Mouse (Mus musculus) lung, adult 2 months (tissue): ENCODE data around the gene Igsf23.

ENCODE experiments used
- CTCF ChIP-seq: fragments of 200-500 bp; IDR thresholded peaks from 2 replicates; pipeline ENCODE4 v1.5.1; 2011; ENCODE audit warnings: mild to moderate bottlenecking, low read length, control low read depth; ENCODE audit not compliant: insufficient read depth
- POLR2A ChIP-seq: fragments of 200-500 bp; IDR thresholded peaks from 2 replicates; pipeline ENCODE4 v1.6.1; 2011; ENCODE audit warnings: low read depth, mild to moderate bottlenecking, control low read depth, low read length, borderline replicate concordance; ENCODE audit errors: extremely low read depth

GRCm38 (mm10) chr7:19969106-19969505 lies 18.6 kb upstream of the Igsf23 start:
- TF ChIP-seq POLR2A (no peak), CTCF (no peak)
